Mouse (Mus musculus) C2C12 (cell line): ENCODE measurements around the gene Hist1h1t.

ENCODE experiments used
- CEBPB ChIP-seq: IDR thresholded peaks from one replicate; pipeline ENCODE4 v1.6.1; 2011; ENCODE audit warnings: low read depth, mild to moderate bottlenecking, control low read depth, moderate library complexity
- CTCF ChIP-seq: IDR thresholded peaks from one replicate; pipeline ENCODE4 v1.5.1; 2011; ENCODE audit not compliant: control insufficient read depth, insufficient read depth, insufficient read length
- MAX ChIP-seq: IDR thresholded peaks from one replicate; pipeline ENCODE4 v1.6.1; 2011; ENCODE audit warnings: mild to moderate bottlenecking, control low read depth
- MYOD1 ChIP-seq: IDR thresholded peaks from one replicate; pipeline ENCODE4 v1.6.1; 2011; ENCODE audit warnings: low read depth; ENCODE audit not compliant: control insufficient read depth, insufficient read length
- MYOG ChIP-seq: IDR thresholded peaks from one replicate; pipeline ENCODE4 v1.6.1; 2011; ENCODE audit not compliant: control insufficient read depth, insufficient read length; ENCODE audit errors: extremely low read depth

DNA sequence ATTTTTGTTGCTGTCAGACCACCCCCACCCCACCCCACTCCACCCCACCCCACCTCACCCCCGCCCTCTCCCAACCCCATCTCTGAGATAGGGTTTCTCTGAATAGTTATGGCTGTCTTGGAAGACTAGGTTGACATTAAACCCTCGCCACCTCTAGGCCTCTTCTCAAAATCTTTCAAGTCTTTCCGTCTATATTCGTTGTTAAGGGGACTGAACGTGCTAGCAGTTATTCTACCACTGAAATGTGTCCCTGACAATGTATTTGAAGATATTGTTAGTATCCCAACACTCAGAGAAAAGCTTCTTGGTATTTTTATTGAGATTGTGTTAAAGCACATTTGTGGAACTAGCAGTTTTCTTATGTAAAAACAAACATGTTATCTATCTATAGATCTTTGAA, 45.3 kb downstream of the Hist1h1t start:
- no peak for TF ChIP-seq CTCF
- no peak for TF ChIP-seq MYOD1
- no peak for TF ChIP-seq MAX
- no peak for TF ChIP-seq MYOG
- TF ChIP-seq CEBPB = no peak
